Mouse (Mus musculus) heart, embryonic 12.5 days (tissue): Measurements from ENCODE around the gene Spata5. TPM values are rescaled to one million over a fixed set of nuclear protein-coding genes. Genes with fewer than 3 reads are reported as not detected.

Source experiments
- ATAC-seq: fragments of 200-750 bp; cut with Nextera tagmentation; 2 replicates; pipeline ENCODE4 v1.8.0; 2017; ENCODE audit warnings: moderate TSS enrichment, moderate library complexity; ENCODE audit not compliant: insufficient number of reproducible peaks, low FRiP score
- H3K27ac ChIP-seq: fragments of 300-500 bp; sonication (generic); 2 replicates; pipeline ENCODE4 v1.5.1; 2016; ENCODE audit warnings: mild to moderate bottlenecking, moderate library complexity; ENCODE audit not compliant: poor library complexity, severe bottlenecking
- H3K27me3 ChIP-seq: fragments of 300-500 bp; sonication (generic); replicated peaks from 2 replicates; pipeline ENCODE4 v1.6.1; 2016; ENCODE audit warnings: mild to moderate bottlenecking, moderate library complexity
- H3K36me3 ChIP-seq: fragments of 300-500 bp; sonication (generic); 2 replicates; pipeline ENCODE4 v1.6.1; 2016; ENCODE audit warnings: mild to moderate bottlenecking, moderate library complexity
- H3K4me1 ChIP-seq: fragments of 300-500 bp; sonication (generic); replicated peaks from 2 replicates; pipeline ENCODE4 v1.6.1; 2016; ENCODE audit warnings: mild to moderate bottlenecking
- H3K4me2 ChIP-seq: fragments of 300-500 bp; sonication (generic); 2 replicates; pipeline ENCODE4 v1.6.1; 2016; ENCODE audit warnings: mild to moderate bottlenecking, moderate library complexity
- H3K4me3 ChIP-seq: fragments of 300-500 bp; sonication (generic); 2 replicates; pipeline ENCODE4 v1.5.1; 2016; ENCODE audit warnings: mild to moderate bottlenecking
- H3K9ac ChIP-seq: fragments of 300-500 bp; sonication (generic); 2 replicates; pipeline ENCODE4 v1.6.1; 2016; ENCODE audit warnings: mild to moderate bottlenecking, moderate library complexity
- H3K9me3 ChIP-seq: fragments of 300-500 bp; sonication (generic); replicated peaks from 2 replicates; pipeline ENCODE4 v1.6.1; 2016; ENCODE audit warnings: mild to moderate bottlenecking, moderate library complexity
- WGBS: fragments of 180-500 bp; shearing (Covaris S2); methylation state at CpG from one replicate; pipeline ENCODE4 v1.1.7; 2016; 5-methylcytosine and 5-hydroxymethylcytosine counted together
- polyA plus RNA-seq: library from polyadenylated mRNA; unstranded; fragments of >200 nt; fragmentation: Nextera tagmentation; extraction: Ambion mirVana; gene quantifications from 2 replicates; pipeline ENCODE4 v1.2.1, GENCODE M21; 2016

Spata5 gene
- polyA plus RNA-seq, 1 experiment from 2014 or later = 32.2 TPM

DNA sequence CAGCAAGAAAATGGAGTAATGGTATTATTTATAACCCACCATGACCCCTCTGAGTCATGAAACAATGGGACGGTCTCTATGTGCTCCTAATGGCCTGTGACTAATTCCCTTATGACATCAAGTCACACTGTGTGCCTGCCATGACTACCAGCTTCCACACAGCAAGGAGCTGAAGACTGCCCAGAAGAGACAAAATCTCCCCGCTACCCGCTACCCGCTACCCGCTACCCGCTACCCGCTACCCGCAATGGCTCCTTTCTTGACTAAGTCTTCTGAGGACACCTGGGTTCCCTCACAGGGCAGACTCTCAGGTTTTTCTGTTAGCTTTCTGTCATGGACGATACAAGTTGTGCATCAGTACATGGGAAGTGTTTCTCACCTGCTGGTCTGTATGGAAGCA lies 182.7 kb downstream of the Spata5 start:
- ATAC-seq = no peak
- no peak overlapping the region for H3K4me2 ChIP-seq
- no peak overlapping the region for H3K27ac ChIP-seq
- 0 out of 2 replicates have a peak, but pooled peaks cover 3% of the 10 kb centered on the region for H3K9me3 ChIP-seq
- no peak overlapping the region for H3K9ac ChIP-seq
- no peaks in the 10 kb centered on the region for H3K27me3 ChIP-seq
- H3K4me1 ChIP-seq = no peaks in the 10 kb centered on the region
- 92% methylated on average over 9 of the region's 9 CpGs for WGBS
- no peak overlapping the region for H3K4me3 ChIP-seq
- H3K36me3 ChIP-seq = no peaks in the 10 kb centered on the region

GRCm38 (mm10) chr3:37602890-37603289 lies 183.2 kb downstream of the Spata5 start:
- Histone ChIP-seq H3K9me3 (0 out of 2 replicates have a peak, but pooled peaks cover 3% of the 10 kb centered on the region), H3K4me1 (no peaks in the 10 kb centered on the region), H3K4me2 (no peak overlapping the region), H3K36me3 (no peaks in the 10 kb centered on the region), H3K27me3 (no peaks in the 10 kb centered on the region), H3K27ac (no peak overlapping the region), H3K9ac (no peak overlapping the region), H3K4me3 (no peak overlapping the region)
- WGBS = 77% methylated on average over 7 of the region's 7 CpGs
- ATAC-seq = no peak

GRCm38 (mm10) chr3:37603541-37603940 lies 183.8 kb downstream of the Spata5 start:
- Histone ChIP-seq H3K4me1 (no peaks in the 10 kb centered on the region), H3K4me2 (no peak overlapping the region), H3K27me3 (no peaks in the 10 kb centered on the region), H3K36me3 (no peaks in the 10 kb centered on the region), H3K27ac (no peak overlapping the region), H3K9me3 (0 out of 2 replicates have a peak, but pooled peaks cover 3% of the 10 kb centered on the region), H3K4me3 (no peak overlapping the region), H3K9ac (no peak overlapping the region)
- no peak for ATAC-seq
- 78% methylated on average over 3 of the region's 3 CpGs for WGBS

DNA sequence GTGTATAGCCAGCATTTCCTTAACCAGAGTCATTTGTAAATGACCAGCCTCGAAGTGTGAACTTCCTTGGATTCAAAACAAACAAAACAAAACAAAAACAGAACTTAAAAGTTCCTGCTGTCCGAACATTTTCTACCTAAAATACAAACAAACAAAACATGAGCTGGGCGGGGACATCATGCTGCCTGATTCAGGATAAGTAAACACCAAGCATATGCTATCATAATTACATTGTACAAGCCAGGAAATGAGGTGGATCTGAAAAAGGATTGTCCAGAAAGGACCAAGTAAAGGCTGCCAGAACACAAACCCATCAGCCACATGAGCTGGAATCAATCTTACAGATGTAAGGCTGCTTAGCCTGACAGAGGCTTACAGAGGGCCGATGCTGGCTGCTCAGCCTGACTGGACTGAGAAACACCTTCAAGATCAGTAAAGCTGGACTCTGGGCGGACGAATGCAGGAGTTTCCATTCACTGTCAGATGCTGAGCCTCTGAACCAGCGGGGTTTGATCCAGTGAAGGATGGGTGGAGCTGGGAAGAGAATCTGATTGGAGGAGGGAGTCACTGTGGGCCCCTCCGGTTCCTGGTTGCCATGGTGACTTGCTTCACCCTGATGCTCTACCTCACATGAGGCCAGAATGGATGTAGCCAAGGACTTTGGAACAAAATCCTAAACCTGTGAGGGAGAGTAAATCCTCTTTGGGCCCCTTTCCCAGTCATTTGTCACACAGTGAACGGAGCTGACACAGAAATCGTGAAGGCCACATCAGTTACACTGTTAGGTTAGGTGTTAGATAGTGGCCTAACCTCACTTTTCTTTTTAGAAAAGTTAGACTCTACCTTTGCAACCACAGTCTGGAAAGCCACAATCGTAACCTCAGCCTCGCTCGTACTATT lies 185.5 kb downstream of the Spata5 start:
- no peak for ATAC-seq
- Histone ChIP-seq H3K9ac (no peak overlapping the region), H3K36me3 (no peaks in the 10 kb centered on the region), H3K4me2 (no peak overlapping the region), H3K4me1 (no peaks in the 10 kb centered on the region), H3K9me3 (0 out of 2 replicates have a peak, but pooled peaks cover 6% of the 10 kb centered on the region), H3K27me3 (no peaks in the 10 kb centered on the region), H3K27ac (no peak overlapping the region), H3K4me3 (no peak overlapping the region)
- WGBS = 65% methylated on average over 13 of the region's 13 CpGs

GRCm38 (mm10) chr3:37605876-37606238 lies 186.2 kb downstream of the Spata5 start:
- no peaks in the 10 kb centered on the region for H3K27me3 ChIP-seq
- H3K9ac ChIP-seq = no peak overlapping the region
- 0 out of 2 replicates have a peak, but pooled peaks cover 6% of the 10 kb centered on the region for H3K9me3 ChIP-seq
- H3K4me1 ChIP-seq = no peaks in the 10 kb centered on the region
- H3K36me3 ChIP-seq = no peaks in the 10 kb centered on the region
- ATAC-seq = no peak
- no peak overlapping the region for H3K4me3 ChIP-seq
- no peak overlapping the region for H3K27ac ChIP-seq
- WGBS = 78% methylated on average over 10 of the region's 10 CpGs
- H3K4me2 ChIP-seq = no peak overlapping the region

GRCm38 (mm10) chr3:37608926-37609325 lies 189.2 kb downstream of the Spata5 start:
- no peaks in the 10 kb centered on the region for H3K36me3 ChIP-seq
- no peak overlapping the region for H3K27ac ChIP-seq
- no peaks in the 10 kb centered on the region for H3K4me1 ChIP-seq
- 82% methylated on average over 4 of the region's 4 CpGs for WGBS
- no peak overlapping the region for H3K4me2 ChIP-seq
- no peak overlapping the region for H3K9ac ChIP-seq
- no peak for ATAC-seq
- 0 out of 2 replicates have a peak, but pooled peaks cover 6% of the 10 kb centered on the region for H3K9me3 ChIP-seq
- no peak overlapping the region for H3K4me3 ChIP-seq
- no peaks in the 10 kb centered on the region for H3K27me3 ChIP-seq

GRCm38 (mm10) chr3:37610670-37611069 lies 191.0 kb downstream of the Spata5 start:
- 86% methylated on average over 2 of the region's 2 CpGs for WGBS
- no peaks in the 10 kb centered on the region for H3K36me3 ChIP-seq
- 0 out of 2 replicates have a peak, but pooled peaks cover 6% of the 10 kb centered on the region for H3K9me3 ChIP-seq
- H3K27me3 ChIP-seq = no peaks in the 10 kb centered on the region
- H3K27ac ChIP-seq = no peak overlapping the region
- no peak overlapping the region for H3K4me2 ChIP-seq
- H3K4me1 ChIP-seq = no peaks in the 10 kb centered on the region
- H3K4me3 ChIP-seq = no peak overlapping the region
- no peak overlapping the region for H3K9ac ChIP-seq
- ATAC-seq = no peak

GRCm38 (mm10) chr3:37613722-37614121 lies 194.0 kb downstream of the Spata5 start:
- H3K27me3 ChIP-seq = no peaks in the 10 kb centered on the region
- H3K27ac ChIP-seq = no peak overlapping the region
- no peaks in the 10 kb centered on the region for H3K36me3 ChIP-seq
- H3K4me3 ChIP-seq = no peak overlapping the region
- 0 out of 2 replicates have a peak, but pooled peaks cover 3% of the 10 kb centered on the region for H3K9me3 ChIP-seq
- H3K9ac ChIP-seq = no peak overlapping the region
- H3K4me2 ChIP-seq = no peak overlapping the region
- H3K4me1 ChIP-seq = no peaks in the 10 kb centered on the region
- 47% methylated on average over 10 of the region's 10 CpGs for WGBS
- peak; percentile 85 for ATAC-seq

DNA sequence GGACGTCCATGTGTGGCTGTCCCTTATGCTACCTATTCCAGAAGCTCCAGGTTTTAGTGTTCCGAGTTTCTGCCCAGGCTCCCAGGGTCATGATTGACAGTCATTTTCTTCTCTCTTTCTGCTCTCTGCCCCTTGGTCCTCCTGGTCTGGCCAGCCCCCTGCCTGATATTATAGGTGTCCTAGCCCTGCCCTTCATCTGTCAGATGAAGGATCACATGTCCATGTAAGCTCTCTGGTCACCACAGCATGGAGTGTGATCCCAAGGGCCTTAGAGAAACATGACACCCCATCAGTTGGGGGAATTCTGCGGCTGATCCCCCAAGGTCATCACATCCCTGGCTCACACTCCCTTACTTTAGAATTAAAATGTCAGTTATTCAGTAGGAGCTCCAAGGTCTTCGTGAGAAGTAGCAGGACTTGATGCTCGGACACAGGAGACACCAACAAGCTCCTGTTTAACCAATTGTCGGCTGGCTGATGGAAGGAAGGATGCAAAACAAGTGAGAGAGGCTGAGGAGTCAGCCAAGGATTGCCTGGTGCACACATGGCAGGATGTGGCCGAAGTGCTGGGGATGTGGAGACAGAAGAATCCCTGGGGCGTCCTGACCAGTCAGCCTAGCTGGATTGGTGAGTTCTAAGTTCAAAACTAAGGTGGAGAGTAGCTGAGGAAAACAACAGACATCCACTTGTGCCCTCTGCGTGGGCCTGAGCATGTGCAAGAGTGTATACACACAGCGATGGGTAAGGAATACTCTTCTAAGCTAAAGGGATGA lies 195.4 kb downstream of the Spata5 start:
- H3K4me2 ChIP-seq = no peak overlapping the region
- H3K27ac ChIP-seq = no peak overlapping the region
- no peak overlapping the region for H3K4me3 ChIP-seq
- no peaks in the 10 kb centered on the region for H3K36me3 ChIP-seq
- no peaks in the 10 kb centered on the region for H3K27me3 ChIP-seq
- H3K9me3 ChIP-seq = 0 out of 2 replicates have a peak, but pooled peaks cover 1% of the 10 kb centered on the region
- no peaks in the 10 kb centered on the region for H3K4me1 ChIP-seq
- WGBS = 73% methylated on average over 10 of the region's 10 CpGs
- ATAC-seq = no peak
- no peak overlapping the region for H3K9ac ChIP-seq

DNA sequence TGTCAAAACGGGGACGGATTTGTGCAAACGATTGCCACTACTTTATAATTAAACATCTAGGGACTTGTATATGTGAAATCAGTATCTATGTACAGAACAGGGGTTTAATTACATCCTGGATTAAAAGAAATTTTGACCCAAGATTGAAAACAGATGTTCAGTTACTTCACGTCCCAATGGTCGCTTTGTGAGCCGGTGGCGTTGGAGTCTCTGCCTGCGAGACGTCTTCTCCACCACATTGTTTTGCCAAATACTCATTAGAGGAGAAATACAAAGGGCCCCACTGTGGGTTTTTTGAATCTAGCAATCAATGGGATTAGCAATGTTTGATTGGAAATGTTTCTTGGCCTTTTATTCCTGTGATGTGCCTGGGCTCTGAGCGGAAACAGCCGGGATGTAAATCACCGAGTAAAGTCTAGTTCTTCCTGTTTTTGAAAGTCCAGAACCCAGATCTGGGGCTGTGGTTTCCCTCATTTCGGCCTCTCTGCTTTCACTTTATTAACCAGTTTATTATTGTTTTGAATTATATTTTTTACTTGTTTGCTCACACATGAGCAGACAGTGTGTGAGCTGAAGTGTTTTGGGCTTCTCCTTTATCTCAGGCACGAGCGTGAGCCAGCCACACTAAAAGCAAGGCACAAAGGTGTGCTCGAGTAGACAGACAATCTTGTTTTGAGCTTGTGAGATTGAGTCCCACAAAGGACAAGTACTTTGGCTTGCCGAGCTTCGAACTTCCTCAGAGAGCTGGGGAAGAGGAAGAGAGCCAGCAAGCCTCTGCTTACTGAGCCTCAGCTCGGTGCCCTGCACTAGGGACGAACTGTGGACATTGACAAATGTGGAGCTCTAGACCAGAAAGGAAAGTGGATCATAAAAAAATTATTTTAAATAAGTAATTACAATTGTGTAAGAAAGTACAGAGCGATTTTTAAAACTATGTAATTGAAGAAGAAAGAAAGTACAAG lies 197.2 kb downstream of the Spata5 start:
- 76% methylated on average over 21 of the region's 21 CpGs for WGBS
- Histone ChIP-seq H3K36me3 (no peaks in the 10 kb centered on the region), H3K4me3 (no peak overlapping the region), H3K9ac (no peak overlapping the region), H3K9me3 (no peaks in the 10 kb centered on the region), H3K27ac (no peak overlapping the region), H3K27me3 (no peaks in the 10 kb centered on the region), H3K4me2 (no peak overlapping the region), H3K4me1 (no peaks in the 10 kb centered on the region)
- ATAC-seq = no peak
